Mouse (Mus musculus) C2C12 (cell line): ENCODE measurements around the gene Prr15l.

ENCODE experiments used
- CEBPB ChIP-seq: IDR thresholded peaks from one replicate; pipeline ENCODE4 v1.6.1; 2011; ENCODE audit warnings: low read depth, mild to moderate bottlenecking, control low read depth, moderate library complexity
- CTCF ChIP-seq: IDR thresholded peaks from one replicate; pipeline ENCODE4 v1.5.1; 2011; ENCODE audit not compliant: control insufficient read depth, insufficient read depth, insufficient read length
- FOSL1 ChIP-seq: IDR thresholded peaks from one replicate; pipeline ENCODE4 v1.8.0; 2011; ENCODE audit warnings: mild to moderate bottlenecking, low read length; ENCODE audit not compliant: poor library complexity, insufficient read depth, severe bottlenecking
- MAX ChIP-seq: IDR thresholded peaks from one replicate; pipeline ENCODE4 v1.6.1; 2011; ENCODE audit warnings: mild to moderate bottlenecking, control low read depth
- MYOD1 ChIP-seq: IDR thresholded peaks from one replicate; pipeline ENCODE4 v1.6.1; 2011; ENCODE audit warnings: low read depth; ENCODE audit not compliant: control insufficient read depth, insufficient read length
- MYOG ChIP-seq: IDR thresholded peaks from one replicate; pipeline ENCODE4 v1.6.1; 2011; ENCODE audit not compliant: control insufficient read depth, insufficient read length; ENCODE audit errors: extremely low read depth
- USF1 ChIP-seq: IDR thresholded peaks from one replicate; pipeline ENCODE4 v1.6.1; 2011; ENCODE audit warnings: low read depth, mild to moderate bottlenecking, control low read depth, moderate library complexity

DNA sequence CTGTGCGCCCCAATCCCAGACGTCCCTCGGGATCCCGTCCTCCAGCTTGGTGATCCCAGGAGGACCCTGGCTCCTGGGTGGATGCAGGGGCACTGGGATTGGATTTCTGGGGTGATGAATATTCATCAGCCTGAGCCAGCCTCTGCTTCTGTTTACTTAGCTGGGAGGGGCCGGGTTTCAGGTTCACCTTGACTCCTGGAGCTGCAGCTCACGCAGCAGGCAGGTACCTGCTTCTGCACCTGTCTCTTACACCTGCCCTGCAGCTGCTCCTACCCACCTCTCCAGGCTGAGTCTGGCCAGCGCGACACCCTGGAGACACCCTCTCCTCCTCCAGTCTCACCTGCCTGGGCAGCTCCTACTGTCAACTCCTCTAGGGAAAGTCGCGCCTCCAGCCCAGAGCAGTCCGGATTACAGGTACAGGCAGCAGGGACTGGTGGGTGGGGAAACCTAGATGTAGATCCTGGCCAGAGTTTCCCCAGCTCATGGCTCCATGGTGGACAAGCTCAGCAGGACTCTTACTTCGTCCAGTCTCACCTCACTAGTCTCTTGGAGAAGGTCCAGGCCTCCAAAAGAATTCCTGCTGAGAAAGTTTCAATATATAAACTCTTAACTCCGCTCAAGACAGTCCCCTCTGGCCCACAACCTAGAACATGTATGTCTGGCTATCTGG is 1.3 kb downstream of the Prr15l start:
- TF ChIP-seq CTCF (no peak), MAX (no peak), MYOG (no peak), FOSL1 (no peak), USF1 (no peak), CEBPB (no peak), MYOD1 (no peak)
